Comparison of ENCODE assay signal across 24 mouse cellular contexts in genomic region chr9:92226795-92227194, GRCm38 (mm10). TPM values are rescaled to one million over a fixed set of nuclear protein-coding genes. Genes with fewer than 3 reads are reported as not detected.
"Had no signal": no experiment of that assay in that cellular context is flagged by ENCODE, and none has a peak within 500 bp of the region (broad histone marks: within the 10 kb centered on the region; RNA-seq: fewer than 3 reads in every experiment).

No protein-coding gene starts in this region.

- DNase-seq: lung, adult 2 months; lung, postnatal 14 days; right cerebral cortex, postnatal 14 days; thymus, adult 2 months; thymus, postnatal 25 days; thymus, postnatal 4 days had no signal

- H3K27me3 ChIP-seq: lung, embryonic 15.5 days; midbrain, embryonic 13.5 days; midbrain, embryonic 15.5 days; neural tube, embryonic 12.5 days; stomach, embryonic 15.5 days had no signal

- H3K36me3 ChIP-seq: lung, embryonic 15.5 days; midbrain, embryonic 13.5 days; midbrain, embryonic 15.5 days; neural tube, embryonic 12.5 days; stomach, embryonic 15.5 days had no signal

- H3K9me3 ChIP-seq: lung, embryonic 15.5 days; midbrain, embryonic 13.5 days; midbrain, embryonic 15.5 days; neural tube, embryonic 12.5 days; stomach, embryonic 15.5 days had no signal

- ATAC-seq: lung, postnatal 0 days; midbrain, embryonic 13.5 days; midbrain, embryonic 15.5 days had no signal

- H3K4me1 ChIP-seq: lung, embryonic 15.5 days; midbrain, embryonic 13.5 days; midbrain, embryonic 15.5 days; neural tube, embryonic 12.5 days; stomach, embryonic 15.5 days had no signal

- H3K4me3 ChIP-seq: lung, embryonic 15.5 days; midbrain, embryonic 13.5 days; midbrain, embryonic 15.5 days; neural tube, embryonic 12.5 days; stomach, embryonic 15.5 days had no signal

- H3K27ac ChIP-seq: lung, embryonic 15.5 days; macrophage; midbrain, embryonic 13.5 days; midbrain, embryonic 15.5 days; neural tube, embryonic 12.5 days; stomach, embryonic 15.5 days; stomach, postnatal 0 days had no signal

- H3K9ac ChIP-seq: lung, embryonic 15.5 days; midbrain, embryonic 13.5 days; midbrain, embryonic 15.5 days; neural tube, embryonic 12.5 days; stomach, embryonic 15.5 days had no signal

- H3K4me2 ChIP-seq: lung, embryonic 15.5 days; midbrain, embryonic 11.5 days; midbrain, embryonic 13.5 days; midbrain, embryonic 15.5 days; neural tube, embryonic 12.5 days; stomach, embryonic 15.5 days had no signal

RNA-seq across cellular contexts. Expression of gene Plscr5, which starts 34.1 kb away (rescaled TPM):
- total RNA-seq: megakaryocyte, adult 5-6 weeks; midbrain, postnatal 0 days; monocyte, adult 5-6 weeks; neutrophil, adult 5-6 weeks had no signal
- polyA plus RNA-seq: liver, embryonic 16.5 days; lung, adult 2 months; lung, embryonic 15.5 days; lung, postnatal 0 days; macrophage; midbrain, embryonic 11.5 days; midbrain, embryonic 13.5 days; spleen, adult 2 months; stomach, embryonic 15.5 days; stomach, postnatal 0 days; testis, adult 2 months; urinary bladder, adult 2 months had no signal

RNA-seq across cellular contexts. Expression of gene Plscr2, which starts 48.6 kb away (rescaled TPM):
- total RNA-seq: megakaryocyte, adult 5-6 weeks; monocyte, adult 5-6 weeks had no signal
- polyA plus RNA-seq: macrophage; neural tube, embryonic 14.5 days had no signal
